Mouse (Mus musculus): Measurements from ENCODE around the gene Arglu1.

DNA sequence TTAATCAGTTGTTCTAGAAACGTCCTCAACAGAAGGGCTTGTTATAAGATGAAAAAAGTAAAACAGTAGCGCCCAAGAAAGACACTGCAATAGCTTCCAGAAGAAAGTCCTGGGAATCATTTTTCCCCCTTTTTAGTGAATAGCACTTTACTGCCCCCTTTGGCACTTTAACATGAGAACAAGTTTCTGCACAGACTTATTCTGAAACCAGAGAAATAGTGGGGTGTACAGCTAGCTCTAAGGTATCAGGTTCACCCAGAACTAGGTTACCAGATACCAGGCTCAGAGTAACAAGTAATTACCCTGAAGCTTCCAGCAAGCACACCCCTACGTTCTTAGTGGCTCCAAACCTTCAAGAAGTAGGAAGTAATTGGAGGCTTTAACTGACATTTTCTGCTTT lies 43.0 kb downstream of the Arglu1 start:
- TF ChIP-seq POLR2A (IDR thresholded peaks at IDR 0.05; ENCODE audit: extremely low read depth, insufficient read depth, low read length), result no peak
- no peak for TF ChIP-seq CTCF (IDR thresholded peaks at IDR 0.05; ENCODE audit: extremely low read depth, insufficient read depth, low read length)

All from cortical plate, adult 2 months (tissue).